Mouse (Mus musculus): Measurements from ENCODE around the gene Acap1.

DNA sequence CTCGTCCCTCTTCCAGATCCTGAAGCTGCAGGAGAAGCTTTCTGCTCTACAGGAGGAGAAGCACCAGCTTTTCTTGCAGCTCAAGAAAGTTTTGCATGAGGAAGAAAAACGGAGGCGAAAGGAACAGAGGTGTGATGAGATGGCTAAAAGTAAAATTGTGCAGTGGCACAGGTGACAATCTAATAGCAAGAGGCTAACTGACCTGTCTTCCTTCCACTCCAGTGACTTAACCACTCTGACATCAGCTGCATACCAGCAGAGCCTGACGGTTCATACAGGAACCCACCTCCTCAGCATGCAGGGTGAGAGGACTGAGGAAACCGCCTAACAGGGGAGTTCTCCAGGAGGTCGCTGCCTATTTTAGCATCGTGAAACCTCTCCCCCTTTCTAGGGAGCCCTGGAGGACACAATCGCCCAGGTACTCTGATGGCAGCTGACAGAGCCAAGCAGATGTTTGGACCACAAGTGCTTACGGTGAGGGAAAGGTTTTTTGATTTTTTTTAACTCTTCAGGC lies 19.6 kb upstream of the Acap1 start:
- TF ChIP-seq ZC3H11A (IDR thresholded peaks at IDR 0.05; ENCODE audit: borderline replicate concordance, low read depth, low read length) (no peak), MAFK (IDR thresholded peaks at IDR 0.05; ENCODE audit: insufficient read depth, low read depth, low read length) (no peak), ZNF384 (IDR thresholded peaks at IDR 0.05; ENCODE audit: low read depth, low read length) (no peak)

Data from ES-E14 (cell line).